Mouse (Mus musculus) NIH3T3 (cell line): Measurements from ENCODE around the gene Pde1a.
"Not testable (repeated sequence)": the region's sequence is repeated elsewhere in the genome, so short reads cannot be mapped to it uniquely, and the experiment has no call there.

Experiments used
- DNase-seq: peaks from one replicate; pipeline ENCODE4 v3.0.0-alpha.2; 2012; ENCODE audit warnings: low read depth

Gene Pde1a

DNA sequence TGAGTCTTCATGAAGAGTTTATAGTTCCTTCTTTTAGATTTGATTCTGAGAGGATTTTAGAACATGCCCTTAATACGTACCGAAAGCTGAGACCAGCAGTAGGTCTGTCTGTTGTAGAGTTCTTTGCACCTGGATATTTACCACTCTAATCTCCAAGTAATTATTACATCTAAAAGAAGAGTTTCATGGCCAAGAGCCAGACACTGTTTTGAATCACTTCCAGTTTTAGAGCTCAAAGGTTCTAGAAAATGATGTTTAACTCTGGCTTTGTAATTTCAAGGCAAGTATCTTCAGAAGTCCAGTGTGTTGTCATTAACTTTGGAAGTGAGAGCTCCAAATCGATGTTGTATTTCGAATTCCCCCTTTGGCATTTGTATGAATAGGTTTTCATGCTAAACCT lies 167.8 kb downstream of the Pde1a start:
- no peak for DNase-seq

DNA sequence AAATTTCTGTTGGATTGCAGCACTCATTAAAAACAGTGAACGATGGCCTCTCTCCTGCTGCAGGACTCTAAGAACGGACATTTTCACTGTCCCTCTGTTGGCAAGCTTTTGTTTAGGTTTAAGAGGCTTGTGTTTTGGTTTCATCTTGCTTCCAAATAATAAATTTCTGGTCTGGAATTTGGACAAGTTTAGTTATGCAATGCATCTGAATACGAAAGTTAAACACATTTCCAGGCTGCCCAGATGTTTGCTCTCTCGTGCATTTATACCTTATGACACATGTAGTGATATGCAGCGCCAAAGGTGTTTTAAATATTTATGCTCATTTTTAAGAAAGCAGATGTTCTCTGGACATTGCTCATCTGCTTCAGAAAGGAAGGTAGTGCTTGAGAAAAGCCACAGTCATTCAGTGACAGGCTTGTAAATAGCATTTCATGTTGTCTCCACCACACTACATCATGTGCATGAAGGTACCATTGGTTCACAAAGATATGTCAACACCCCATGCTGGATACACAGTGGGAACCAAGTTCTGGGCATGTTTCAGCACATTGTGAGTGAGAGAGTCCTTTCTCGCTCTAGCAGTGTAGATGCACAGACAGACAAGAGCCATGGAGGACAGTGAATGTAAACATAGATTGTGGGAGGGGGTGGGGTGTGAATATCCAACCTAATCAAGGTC lies 171.5 kb downstream of the Pde1a start:
- DNase-seq: no peak

- no peak for DNase-seq
Measured at GRCm38 (mm10) chr2:79945898-79946675, 183.2 kb downstream of the Pde1a start.

- DNase-seq: no peak
Measured at GRCm38 (mm10) chr2:79934660-79935059, 194.6 kb downstream of the Pde1a start.

- DNase-seq: no peak
Measured at GRCm38 (mm10) chr2:79922356-79922755, 206.9 kb downstream of the Pde1a start.

GRCm38 (mm10) chr2:79921375-79921774 lies 207.9 kb downstream of the Pde1a start:
- DNase-seq: no peak

- no peak for DNase-seq
Measured at GRCm38 (mm10) chr2:79920438-79920837, 208.8 kb downstream of the Pde1a start.

- DNase-seq: no peak
Measured at GRCm38 (mm10) chr2:79901841-79902510, 227.3 kb downstream of the Pde1a start.

- no peak for DNase-seq
Measured at GRCm38 (mm10) chr2:79898522-79898921, 230.7 kb downstream of the Pde1a start.

DNA sequence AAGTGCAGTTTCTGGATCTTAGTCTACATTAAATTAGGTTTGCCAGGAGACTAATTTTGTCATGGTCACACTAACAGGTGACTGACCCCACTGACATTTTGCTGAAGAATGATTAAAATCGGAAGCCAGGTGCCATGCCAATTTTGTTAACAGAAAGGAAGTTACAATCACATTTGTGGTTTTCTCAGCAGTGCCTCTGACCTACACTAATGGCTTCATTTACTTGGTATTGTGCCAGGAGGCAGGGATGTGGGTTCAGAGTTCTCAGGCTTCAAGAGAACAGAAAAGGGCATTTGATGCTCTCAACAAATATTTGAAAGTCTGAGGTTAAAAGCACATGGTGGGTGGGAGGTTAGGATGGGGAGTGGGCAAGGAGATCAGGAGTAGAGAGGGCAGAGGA lies 236.4 kb downstream of the Pde1a start:
- DNase-seq: no peak

GRCm38 (mm10) chr2:79891760-79892570 lies 237.3 kb downstream of the Pde1a start:
- DNase-seq: peak; percentile 13

- DNase-seq: no peak
Measured at GRCm38 (mm10) chr2:79890726-79891125, 238.5 kb downstream of the Pde1a start.

DNA sequence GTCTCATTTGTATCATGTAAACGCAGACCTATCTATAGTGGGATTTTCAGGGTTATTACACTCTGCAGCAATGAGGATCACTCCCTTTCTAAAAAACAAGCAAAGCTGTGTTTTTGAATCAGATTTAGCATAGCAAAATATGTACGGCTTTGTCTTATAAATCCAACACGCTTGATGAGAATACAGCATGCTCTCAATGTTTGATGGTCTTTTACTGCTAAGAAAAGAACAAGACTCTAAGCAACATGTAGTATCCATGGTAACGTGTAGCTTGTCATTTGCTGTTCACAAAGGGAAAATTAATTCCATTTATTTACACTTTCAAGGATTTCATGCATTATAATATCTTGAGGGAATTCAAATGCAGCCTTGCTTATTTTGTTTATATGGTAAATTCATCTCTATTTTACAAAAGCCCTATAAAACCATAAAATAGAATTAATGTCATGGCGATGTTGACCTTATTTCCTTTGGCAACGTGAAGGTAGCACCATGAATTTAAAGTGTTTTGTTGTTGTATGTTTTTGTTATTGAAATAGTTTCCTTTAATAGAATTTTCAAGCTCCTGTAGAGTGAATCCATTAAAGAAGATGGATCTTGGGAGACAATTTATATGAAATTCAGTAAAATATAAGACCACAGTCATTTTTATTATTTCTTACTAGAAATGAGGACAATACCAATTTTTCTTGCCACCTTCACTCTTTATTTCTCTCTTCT lies 245.5 kb downstream of the Pde1a start:
- no peak for DNase-seq

DNA sequence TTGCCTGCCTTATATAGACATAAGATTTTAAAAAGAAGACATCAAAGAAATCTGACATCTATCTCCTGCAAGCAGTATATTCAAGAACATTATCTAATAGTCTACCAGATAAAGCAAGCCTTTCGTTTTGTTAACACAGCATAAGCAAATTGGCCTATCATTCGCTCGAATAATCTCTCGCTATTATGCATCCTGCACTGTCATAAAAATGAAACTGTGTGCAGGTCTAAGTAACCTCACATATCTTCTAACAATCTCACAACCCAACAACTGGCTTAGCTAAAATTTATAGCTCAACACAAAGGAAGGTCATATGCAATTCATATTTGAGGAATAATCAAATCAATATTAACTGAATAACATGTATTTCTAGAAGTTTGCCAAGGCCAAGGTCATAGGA lies 246.0 kb downstream of the Pde1a start:
- no peak for DNase-seq

DNA sequence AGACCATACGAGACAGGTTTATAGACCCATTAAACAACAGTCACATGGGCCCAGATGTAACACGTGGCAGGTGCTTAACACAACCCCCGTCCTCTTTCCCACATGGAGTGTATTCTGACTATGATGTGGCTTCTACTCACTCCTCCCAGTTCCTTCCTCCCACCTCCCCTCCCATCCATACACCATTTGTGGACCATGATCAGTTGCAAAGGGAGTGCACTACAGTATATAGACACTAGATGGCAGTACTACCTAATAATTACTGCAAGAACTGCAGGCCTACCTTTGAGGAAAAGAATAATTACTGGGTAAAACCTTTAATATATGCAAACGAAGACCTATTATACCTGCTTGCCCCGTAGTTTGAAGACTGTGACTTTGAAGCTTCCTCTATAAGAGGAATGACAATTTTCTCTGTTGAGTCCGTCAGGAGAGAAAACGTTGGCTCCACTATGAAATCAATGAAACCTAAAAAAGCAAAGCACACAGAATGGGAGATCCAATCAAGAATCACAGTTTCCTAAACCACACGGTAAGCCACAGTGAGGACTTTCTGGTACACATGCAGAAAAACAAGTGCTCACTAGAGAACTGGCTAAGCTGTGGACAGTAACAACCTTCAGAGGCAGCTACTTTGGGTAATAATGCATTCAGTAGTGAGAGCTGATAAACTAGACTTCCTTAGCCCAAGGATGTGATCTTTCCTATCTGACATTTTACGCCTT lies 263.8 kb downstream of the Pde1a start:
- DNase-seq: peak; percentile 81

DNA sequence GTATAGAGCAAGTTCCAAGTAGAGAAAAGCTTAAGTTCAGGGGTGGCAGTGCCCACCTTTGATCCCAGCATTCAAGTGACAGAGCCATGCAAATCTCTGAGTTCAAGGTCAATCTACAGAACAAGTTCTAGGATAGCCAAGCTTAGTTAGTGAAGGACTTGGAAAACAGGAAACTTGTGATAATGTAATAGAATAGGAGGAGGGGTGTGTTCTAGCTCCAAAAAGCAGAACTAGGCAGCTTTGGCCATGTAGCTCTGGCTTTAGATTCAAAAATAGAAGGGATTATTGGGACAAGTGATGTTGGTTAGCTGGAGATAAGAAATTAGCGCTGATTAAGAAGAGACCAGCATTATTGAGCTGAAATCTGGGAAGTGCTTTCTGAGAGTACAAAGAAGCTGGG lies 272.4 kb downstream of the Pde1a start:
- DNase-seq: no peak

DNA sequence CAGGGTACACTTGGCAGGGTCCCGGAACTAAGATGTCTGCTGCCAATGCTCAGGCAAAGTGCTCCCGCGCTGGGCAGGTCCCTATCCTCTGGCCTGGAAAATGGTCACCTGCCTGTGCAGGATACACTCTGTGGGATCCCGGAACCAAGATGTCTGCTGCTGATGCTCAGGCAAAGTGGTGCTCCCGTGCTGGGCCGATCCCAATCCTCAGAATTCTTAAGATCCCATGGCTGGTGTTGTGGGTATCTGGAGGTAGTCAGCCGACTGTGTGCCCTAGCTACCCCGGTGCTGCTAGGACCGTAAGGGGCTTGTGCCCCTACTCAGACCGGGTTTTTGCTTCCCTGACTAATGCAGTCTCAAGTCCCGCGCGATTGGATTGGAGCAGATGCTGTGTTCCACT lies 281.9 kb downstream of the Pde1a start:
- DNase-seq: not testable (repeated sequence)

- no peak for DNase-seq
Measured at GRCm38 (mm10) chr2:79839513-79839912, 289.7 kb downstream of the Pde1a start.

GRCm38 (mm10) chr2:79839090-79839489 lies 290.2 kb downstream of the Pde1a start:
- no peak for DNase-seq

GRCm38 (mm10) chr2:79825853-79826252 lies 303.4 kb downstream of the Pde1a start:
- DNase-seq: no peak

GRCm38 (mm10) chr2:79819543-79819942 lies 309.7 kb downstream of the Pde1a start:
- no peak for DNase-seq
